Mouse (Mus musculus): Measurements from ENCODE around the gene Slc25a21.

The Slc25a21 gene

GRCm38 (mm10) chr12:57185475-57185874 is 11.8 kb downstream of the Slc25a21 start:
- no peak for DNase-seq (ENCODE audit: low read depth in 2 of 2, low spot score in 2 of 2)

GRCm38 (mm10) chr12:57184401-57185147 is 12.7 kb downstream of the Slc25a21 start:
- DNase-seq (ENCODE audit: low read depth in 2 of 2, low spot score in 2 of 2): no peak

- DNase-seq (ENCODE audit: low read depth in 2 of 2, low spot score in 2 of 2): no peak
These were observed 17.6 kb downstream of the Slc25a21 start for GRCm38 (mm10) chr12:57179465-57180188.

GRCm38 (mm10) chr12:57178818-57179217 is 18.5 kb downstream of the Slc25a21 start:
- DNase-seq (ENCODE audit: low read depth in 2 of 2, low spot score in 2 of 2): no peak

GRCm38 (mm10) chr12:57163294-57163693 is 34.0 kb downstream of the Slc25a21 start:
- DNase-seq (ENCODE audit: low read depth in 2 of 2, low spot score in 2 of 2): no peak

GRCm38 (mm10) chr12:57162840-57163239 is 34.4 kb downstream of the Slc25a21 start:
- DNase-seq (ENCODE audit: low read depth in 2 of 2, low spot score in 2 of 2): no peak

GRCm38 (mm10) chr12:57159904-57160303 is 37.4 kb downstream of the Slc25a21 start:
- DNase-seq (ENCODE audit: low read depth in 2 of 2, low spot score in 2 of 2): no peak

- no peak for DNase-seq (ENCODE audit: low read depth in 2 of 2, low spot score in 2 of 2)
These were observed 39.0 kb downstream of the Slc25a21 start for GRCm38 (mm10) chr12:57158266-57158665.

- DNase-seq (ENCODE audit: low read depth in 2 of 2, low spot score in 2 of 2): no peak
These were observed 58.3 kb downstream of the Slc25a21 start for GRCm38 (mm10) chr12:57138937-57139336.

- no peak for DNase-seq (ENCODE audit: low read depth in 2 of 2, low spot score in 2 of 2)
These were observed 59.5 kb downstream of the Slc25a21 start for GRCm38 (mm10) chr12:57137809-57138208.

- no peak for DNase-seq (ENCODE audit: low read depth in 2 of 2, low spot score in 2 of 2)
These were observed 78.7 kb downstream of the Slc25a21 start for GRCm38 (mm10) chr12:57118602-57119001.

GRCm38 (mm10) chr12:57115516-57115915 is 81.8 kb downstream of the Slc25a21 start:
- DNase-seq (ENCODE audit: low read depth in 2 of 2, low spot score in 2 of 2): no peak

- DNase-seq (ENCODE audit: low read depth in 2 of 2, low spot score in 2 of 2): no peak
These were observed 87.9 kb downstream of the Slc25a21 start for GRCm38 (mm10) chr12:57109363-57109762.

GRCm38 (mm10) chr12:57102322-57102721 is 95.0 kb downstream of the Slc25a21 start:
- DNase-seq (ENCODE audit: low read depth in 2 of 2, low spot score in 2 of 2): no peak

- no peak for DNase-seq (ENCODE audit: low read depth in 2 of 2, low spot score in 2 of 2)
These were observed 96.7 kb downstream of the Slc25a21 start for GRCm38 (mm10) chr12:57100549-57100948.

- DNase-seq (ENCODE audit: low read depth in 2 of 2, low spot score in 2 of 2): no peak
These were observed 98.2 kb downstream of the Slc25a21 start for GRCm38 (mm10) chr12:57099066-57099465.

- DNase-seq (ENCODE audit: low read depth in 2 of 2, low spot score in 2 of 2): no peak
These were observed 98.9 kb downstream of the Slc25a21 start for GRCm38 (mm10) chr12:57098371-57098770.

- no peak for DNase-seq (ENCODE audit: low read depth in 2 of 2, low spot score in 2 of 2)
These were observed 104.2 kb downstream of the Slc25a21 start for GRCm38 (mm10) chr12:57093107-57093506.

- no peak for DNase-seq (ENCODE audit: low read depth in 2 of 2, low spot score in 2 of 2)
These were observed 112.8 kb downstream of the Slc25a21 start for GRCm38 (mm10) chr12:57084519-57084918.

- no peak for DNase-seq (ENCODE audit: low read depth in 2 of 2, low spot score in 2 of 2)
These were observed 113.7 kb downstream of the Slc25a21 start for GRCm38 (mm10) chr12:57083533-57083932.

- no peak for DNase-seq (ENCODE audit: low read depth in 2 of 2, low spot score in 2 of 2)
These were observed 120.7 kb downstream of the Slc25a21 start for GRCm38 (mm10) chr12:57076606-57077005.

- no peak for DNase-seq (ENCODE audit: low read depth in 2 of 2, low spot score in 2 of 2)
These were observed 124.7 kb downstream of the Slc25a21 start for GRCm38 (mm10) chr12:57072616-57073015.
